Mouse (Mus musculus): ENCODE measurements at regions not wholly inside any gene's neighbourhood (a gene's known extent, or its start where the extent isn't known, plus 50 kb on each side); places are given as distances from the start of the nearest gene placed in this dataset.

- DNase-seq = no peak
These were observed 671.8 kb downstream of the 5730522E02Rik start for GRCm38 (mm10) chr11:25538641-25539258.

- no peak for DNase-seq
These were observed 674.5 kb downstream of the 5730522E02Rik start for GRCm38 (mm10) chr11:25536069-25536468.

GRCm38 (mm10) chr11:25533081-25533480, 677.5 kb downstream of the 5730522E02Rik start:
- DNase-seq = no peak

GRCm38 (mm10) chr11:25531668-25532398, 678.7 kb downstream of the 5730522E02Rik start:
- no peak for DNase-seq

- DNase-seq = no peak
These were observed 682.5 kb downstream of the 5730522E02Rik start for GRCm38 (mm10) chr11:25528056-25528455.

- DNase-seq = no peak
These were observed 691.7 kb downstream of the 5730522E02Rik start for GRCm38 (mm10) chr11:25518903-25519302.

- DNase-seq = no peak
These were observed 692.4 kb downstream of the 5730522E02Rik start for GRCm38 (mm10) chr11:25518131-25518530.

- no peak for DNase-seq
These were observed 705.1 kb downstream of the 5730522E02Rik start for GRCm38 (mm10) chr11:25505500-25505899.

- DNase-seq = no peak
These were observed 736.7 kb downstream of the 5730522E02Rik start for GRCm38 (mm10) chr11:25473682-25474365.

GRCm38 (mm10) chr11:25469819-25470218, 740.7 kb downstream of the 5730522E02Rik start:
- DNase-seq = no peak

GRCm38 (mm10) chr11:25437206-25437605, 773.4 kb downstream of the 5730522E02Rik start:
- no peak for DNase-seq

- DNase-seq = no peak
These were observed 774.9 kb downstream of the 5730522E02Rik start for GRCm38 (mm10) chr11:25435645-25436044.

GRCm38 (mm10) chr11:25423186-25423585, 787.4 kb downstream of the 5730522E02Rik start:
- no peak for DNase-seq

GRCm38 (mm10) chr11:25421486-25421885, 789.1 kb downstream of the 5730522E02Rik start:
- DNase-seq = no peak

- no peak for DNase-seq
These were observed 800.0 kb downstream of the 5730522E02Rik start for GRCm38 (mm10) chr11:25410403-25411090.

- DNase-seq = no peak
These were observed 818.9 kb downstream of the 5730522E02Rik start for GRCm38 (mm10) chr11:25391649-25392048.

- DNase-seq = no peak
These were observed 843.5 kb downstream of the 5730522E02Rik start for GRCm38 (mm10) chr11:25367111-25367510.

GRCm38 (mm10) chr11:25365433-25365832, 845.1 kb downstream of the 5730522E02Rik start:
- DNase-seq = no peak

GRCm38 (mm10) chr11:25359723-25360122, 850.8 kb downstream of the 5730522E02Rik start:
- DNase-seq = no peak

GRCm38 (mm10) chr11:25357717-25358411, 852.7 kb downstream of the 5730522E02Rik start:
- DNase-seq = no peak

- DNase-seq = no peak
These were observed 853.6 kb downstream of the 5730522E02Rik start for GRCm38 (mm10) chr11:25356671-25357586.

Data from liver (tissue).